Mouse (Mus musculus) liver, embryonic 15.5 days (tissue): ENCODE measurements around the gene Cit. TPM values are rescaled to one million over a fixed set of nuclear protein-coding genes. Genes with fewer than 3 reads are reported as not detected.

Experiments used
- ATAC-seq: fragments of 200-750 bp; cut with Nextera tagmentation; 2 replicates; pipeline ENCODE4 v1.8.0; 2017; ENCODE audit warnings: moderate number of reproducible peaks, mild to moderate bottlenecking, moderate library complexity; ENCODE audit not compliant: insufficient read depth
- H3K27ac ChIP-seq: fragments of 300-500 bp; sonication (generic); replicated peaks from 2 replicates; pipeline ENCODE4 v1.5.1; 2015; ENCODE audit warnings: mild to moderate bottlenecking, inconsistent platforms
- H3K27me3 ChIP-seq: fragments of 300-500 bp; sonication (generic); 2 replicates; pipeline ENCODE4 v1.6.1; 2015; ENCODE audit warnings: mild to moderate bottlenecking, inconsistent platforms
- H3K36me3 ChIP-seq: fragments of 300-500 bp; sonication (generic); replicated peaks from 2 replicates; pipeline ENCODE4 v1.6.1; 2015; ENCODE audit warnings: moderate library complexity, mild to moderate bottlenecking, inconsistent platforms
- H3K4me1 ChIP-seq: fragments of 300-500 bp; sonication (generic); replicated peaks from 2 replicates; pipeline ENCODE4 v1.6.1; 2015; ENCODE audit warnings: inconsistent platforms
- H3K4me2 ChIP-seq: fragments of 300-500 bp; sonication (generic); 2 replicates; pipeline ENCODE4 v1.6.1; 2015; ENCODE audit warnings: moderate library complexity, mild to moderate bottlenecking, inconsistent platforms
- H3K4me3 ChIP-seq: fragments of 300-500 bp; sonication (generic); replicated peaks from 2 replicates; pipeline ENCODE4 v1.5.1; 2015; ENCODE audit warnings: mild to moderate bottlenecking, inconsistent platforms
- H3K9ac ChIP-seq: fragments of 300-500 bp; sonication (generic); 2 replicates; pipeline ENCODE4 v1.6.1; 2015; ENCODE audit warnings: moderate library complexity, mild to moderate bottlenecking, inconsistent platforms
- H3K9me3 ChIP-seq: fragments of 300-500 bp; sonication (generic); replicated peaks from 2 replicates; pipeline ENCODE4 v1.6.1; 2016; ENCODE audit warnings: inconsistent platforms
- WGBS: fragments of 180-500 bp; shearing (Covaris S2); methylation state at CpG from one replicate; pipeline ENCODE4 v1.1.7; 2015; ENCODE audit warnings: mixed read lengths; ENCODE audit not compliant: insufficient replicate concordance; 5-methylcytosine and 5-hydroxymethylcytosine counted together
- polyA plus RNA-seq: library from polyadenylated mRNA; unstranded; fragments of >200 nt; fragmentation: Nextera tagmentation; extraction: Ambion mirVana; gene quantifications from 2 replicates; pipeline ENCODE4 v1.2.1, GENCODE M21; 2015

Gene Cit
- polyA plus RNA-seq, 1 experiment from 2014 or later = 36.4 TPM

DNA sequence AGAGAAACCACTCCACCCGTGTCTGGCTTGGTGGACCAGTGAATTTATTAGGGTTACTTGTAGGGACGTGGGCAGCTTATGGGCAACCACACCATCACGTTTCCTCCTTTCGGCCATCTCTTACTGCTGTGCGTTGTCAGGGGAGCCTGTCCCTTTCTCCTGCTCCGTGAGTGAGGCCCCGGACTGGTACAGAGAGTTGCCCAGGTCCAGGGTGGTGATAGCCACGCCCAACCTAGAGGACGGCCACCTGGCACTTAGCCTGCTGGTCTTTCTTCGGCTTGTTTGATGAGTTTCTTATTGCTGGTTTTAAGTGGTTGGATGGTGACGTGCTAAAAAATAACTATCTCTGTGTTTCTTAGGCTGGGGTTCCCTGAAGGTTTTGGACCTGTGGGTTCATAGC, 113.7 kb downstream of the Cit start:
- Histone ChIP-seq H3K4me1 (peaks cover 32% of the 10 kb centered on the region), H3K4me3 (peak overlapping the region; percentile 15; the same call in 1 of the 2 replicates), H3K36me3 (peaks cover 98% of the 10 kb centered on the region), H3K27ac (peak overlapping the region; percentile 79), H3K27me3 (no peaks in the 10 kb centered on the region), H3K9ac (0 out of 2 replicates have a peak overlapping the region, but pooled peaks have one; percentile 7), H3K4me2 (peak overlapping the region; percentile 48), H3K9me3 (peaks cover 21% of the 10 kb centered on the region)
- 75% methylated on average over 11 of the region's 11 CpGs for WGBS
- peak; percentile 74 for ATAC-seq

DNA sequence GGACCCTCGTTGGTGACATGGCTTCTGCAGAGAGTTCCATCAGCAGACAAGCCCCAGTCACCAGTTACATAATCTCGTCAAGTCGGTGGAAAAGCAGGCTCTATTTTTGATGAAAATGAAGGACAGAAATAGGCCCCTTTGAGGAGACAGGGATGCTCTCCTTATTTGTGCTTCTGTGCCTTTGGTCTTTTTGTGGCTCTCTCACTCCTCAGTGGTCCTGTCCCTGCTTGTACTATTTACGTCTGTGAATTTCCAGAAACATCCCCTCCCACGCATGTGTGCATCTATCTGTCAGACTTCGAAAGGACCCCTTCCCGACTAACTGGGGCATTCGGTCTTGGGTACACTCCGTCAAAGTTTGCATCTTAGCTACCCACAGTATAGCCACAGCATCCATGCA, 116.7 kb downstream of the Cit start:
- 87% methylated on average over 9 of the region's 9 CpGs for WGBS
- peaks cover 28% of the 10 kb centered on the region for H3K4me1 ChIP-seq
- H3K36me3 ChIP-seq = peaks cover 98% of the 10 kb centered on the region

DNA sequence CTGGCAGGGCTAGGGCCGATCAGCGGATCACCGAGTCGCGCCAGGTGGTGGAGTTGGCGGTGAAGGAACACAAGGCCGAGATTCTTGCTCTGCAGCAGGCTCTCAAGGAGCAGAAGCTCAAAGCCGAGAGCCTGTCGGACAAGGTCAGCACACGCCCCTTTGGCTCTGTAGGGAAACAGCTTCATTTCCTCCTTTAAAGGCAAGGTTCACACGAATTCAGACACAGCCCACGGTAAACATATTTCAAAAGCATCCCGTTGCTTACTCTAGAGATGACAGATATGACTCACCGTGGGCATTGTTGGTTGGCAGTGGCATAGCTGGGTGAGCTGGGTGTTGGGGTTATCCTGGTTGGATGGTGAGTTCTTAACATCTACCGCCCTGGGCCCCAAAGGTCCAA, 126.2 kb downstream of the Cit start:
- Histone ChIP-seq H3K36me3 (peaks cover 99% of the 10 kb centered on the region), H3K27me3 (no peaks in the 10 kb centered on the region), H3K9ac (no peak overlapping the region), H3K4me2 (no peak overlapping the region), H3K4me1 (no peaks in the 10 kb centered on the region), H3K9me3 (no peaks in the 10 kb centered on the region), H3K27ac (no peak overlapping the region), H3K4me3 (no peak overlapping the region)
- no peak for ATAC-seq
- 86% methylated on average over 15 of the region's 15 CpGs for WGBS

More for the DNA sequence above, 116.7 kb downstream of the Cit start:
- Histone ChIP-seq H3K9me3 (peaks cover 5% of the 10 kb centered on the region; the same call in 1 of the 2 replicates), H3K4me3 (no peak overlapping the region), H3K27me3 (no peaks in the 10 kb centered on the region), H3K4me2 (no peak overlapping the region), H3K9ac (no peak overlapping the region), H3K27ac (no peak overlapping the region)
- ATAC-seq = no peak

GRCm38 (mm10) chr5:115975672-115976071, 130.6 kb downstream of the Cit start:
- no peak overlapping the region for H3K4me2 ChIP-seq
- no peaks in the 10 kb centered on the region for H3K9me3 ChIP-seq
- H3K4me3 ChIP-seq = no peak overlapping the region
- peaks cover 99% of the 10 kb centered on the region for H3K36me3 ChIP-seq
- no peaks in the 10 kb centered on the region for H3K27me3 ChIP-seq
- ATAC-seq = no peak
- H3K9ac ChIP-seq = no peak overlapping the region
- H3K4me1 ChIP-seq = peaks cover 12% of the 10 kb centered on the region
- no peak overlapping the region for H3K27ac ChIP-seq
- 91% methylated on average over 10 of the region's 10 CpGs for WGBS

DNA sequence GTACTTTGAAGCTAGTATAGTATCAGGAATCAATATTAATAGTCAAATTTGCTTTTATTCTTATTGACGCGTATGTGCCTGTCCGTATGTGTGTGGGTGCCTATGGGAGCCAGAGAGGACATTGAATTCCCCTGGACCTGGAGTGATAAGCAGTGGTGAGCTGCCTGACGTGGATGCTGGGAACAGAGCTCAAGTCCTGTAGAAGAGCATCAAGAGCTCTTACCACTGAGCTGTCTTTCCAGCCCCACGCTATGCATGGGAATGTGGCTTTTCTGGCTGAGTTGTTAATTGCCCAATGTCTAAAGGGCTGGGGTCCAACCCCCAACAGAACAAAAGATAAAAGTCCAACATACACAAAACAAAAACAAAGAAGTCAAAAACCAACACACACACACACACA, 131.4 kb downstream of the Cit start:
- Histone ChIP-seq H3K9me3 (no peaks in the 10 kb centered on the region), H3K27ac (peak overlapping the region; percentile 66; the same call in 1 of the 2 replicates), H3K27me3 (no peaks in the 10 kb centered on the region), H3K36me3 (peaks cover 98% of the 10 kb centered on the region), H3K9ac (no peak overlapping the region), H3K4me1 (peaks cover 12% of the 10 kb centered on the region), H3K4me3 (no peak overlapping the region), H3K4me2 (no peak overlapping the region)
- ATAC-seq = no peak
- 89% methylated on average over 5 of the region's 5 CpGs for WGBS

- peaks cover 12% of the 10 kb centered on the region for H3K4me1 ChIP-seq
- WGBS = 56% methylated on average over 10 of the region's 10 CpGs
- peak; percentile 33; the same call in 1 of the 2 replicates for ATAC-seq
- no peaks in the 10 kb centered on the region for H3K27me3 ChIP-seq
- peaks cover 98% of the 10 kb centered on the region for H3K36me3 ChIP-seq
- H3K9ac ChIP-seq = no peak overlapping the region
- H3K4me2 ChIP-seq = peak overlapping the region; percentile 8; the same call in 1 of the 2 replicates
- H3K9me3 ChIP-seq = no peaks in the 10 kb centered on the region
- H3K4me3 ChIP-seq = no peak overlapping the region
- peak overlapping the region; percentile 66 for H3K27ac ChIP-seq
These were observed 132.2 kb downstream of the Cit start for GRCm38 (mm10) chr5:115977266-115977665.

DNA sequence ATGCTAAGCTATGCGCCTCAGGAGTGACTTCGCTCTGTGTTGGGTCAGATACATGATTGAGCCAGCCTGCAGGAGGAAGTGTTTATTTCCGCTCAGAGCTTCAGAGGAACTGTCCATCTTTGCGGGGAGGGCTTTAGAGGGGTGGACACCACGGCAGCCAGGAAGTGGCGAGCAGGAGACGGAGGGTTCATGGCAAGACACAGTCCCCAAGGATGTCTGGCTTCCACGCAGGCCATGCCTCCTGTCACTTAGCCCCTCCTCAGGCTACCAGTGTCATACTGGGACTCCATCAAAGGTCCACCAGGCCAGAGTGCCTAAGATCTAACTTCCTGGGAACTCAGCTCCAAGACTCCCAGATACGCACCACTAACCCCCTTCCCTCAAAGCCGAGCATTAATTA, 132.7 kb downstream of the Cit start:
- Histone ChIP-seq H3K27me3 (no peaks in the 10 kb centered on the region), H3K9ac (no peak overlapping the region), H3K4me2 (0 out of 2 replicates have a peak overlapping the region, but pooled peaks have one; percentile 8), H3K4me3 (no peak overlapping the region), H3K4me1 (peaks cover 12% of the 10 kb centered on the region), H3K36me3 (peaks cover 99% of the 10 kb centered on the region), H3K9me3 (no peaks in the 10 kb centered on the region), H3K27ac (peak overlapping the region; percentile 66)
- peak; percentile 53 for ATAC-seq
- 61% methylated on average over 10 of the region's 10 CpGs for WGBS

- no peak for ATAC-seq
- Histone ChIP-seq H3K4me3 (no peak overlapping the region), H3K27me3 (no peaks in the 10 kb centered on the region), H3K27ac (peak overlapping the region; percentile 66), H3K4me1 (peaks cover 12% of the 10 kb centered on the region), H3K9me3 (no peaks in the 10 kb centered on the region), H3K4me2 (no peak overlapping the region), H3K36me3 (peaks cover 99% of the 10 kb centered on the region), H3K9ac (no peak overlapping the region)
- 80% methylated on average over 5 of the region's 5 CpGs for WGBS
These were observed 133.2 kb downstream of the Cit start for GRCm38 (mm10) chr5:115978255-115978654.

GRCm38 (mm10) chr5:115979134-115979696, 134.1 kb downstream of the Cit start:
- no peak overlapping the region for H3K9ac ChIP-seq
- 82% methylated on average over 16 of the region's 16 CpGs for WGBS
- H3K36me3 ChIP-seq = peaks cover 99% of the 10 kb centered on the region
- no peaks in the 10 kb centered on the region for H3K27me3 ChIP-seq
- H3K9me3 ChIP-seq = no peaks in the 10 kb centered on the region
- ATAC-seq = no peak
- H3K27ac ChIP-seq = no peak overlapping the region
- H3K4me2 ChIP-seq = no peak overlapping the region
- H3K4me3 ChIP-seq = no peak overlapping the region
- H3K4me1 ChIP-seq = peaks cover 12% of the 10 kb centered on the region

DNA sequence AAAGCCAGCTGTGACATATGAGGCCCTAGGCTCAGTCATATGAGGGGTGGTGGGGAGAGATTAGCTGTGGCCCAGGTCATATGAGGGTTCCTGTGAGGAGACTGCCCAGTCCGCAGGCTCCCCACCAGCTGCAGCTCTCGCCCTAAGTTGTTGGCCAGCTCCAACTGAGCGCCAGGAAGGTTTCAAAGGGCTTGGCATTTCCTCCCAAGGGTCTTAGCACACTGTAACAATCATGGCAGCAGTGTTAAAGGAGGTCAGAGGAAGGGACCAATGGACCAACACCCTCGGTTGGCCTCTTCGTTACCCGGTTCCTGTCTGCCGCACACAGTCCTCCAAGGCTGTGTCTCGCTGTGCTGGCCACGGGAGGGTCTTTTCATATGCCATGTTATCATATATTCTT, 135.5 kb downstream of the Cit start:
- H3K4me2 ChIP-seq = no peak overlapping the region
- no peaks in the 10 kb centered on the region for H3K9me3 ChIP-seq
- peaks cover 12% of the 10 kb centered on the region for H3K4me1 ChIP-seq
- H3K4me3 ChIP-seq = no peak overlapping the region
- H3K36me3 ChIP-seq = peaks cover 99% of the 10 kb centered on the region
- WGBS = 89% methylated on average over 9 of the region's 9 CpGs
- H3K9ac ChIP-seq = no peak overlapping the region
- no peak for ATAC-seq
- no peak overlapping the region for H3K27ac ChIP-seq
- no peaks in the 10 kb centered on the region for H3K27me3 ChIP-seq

DNA sequence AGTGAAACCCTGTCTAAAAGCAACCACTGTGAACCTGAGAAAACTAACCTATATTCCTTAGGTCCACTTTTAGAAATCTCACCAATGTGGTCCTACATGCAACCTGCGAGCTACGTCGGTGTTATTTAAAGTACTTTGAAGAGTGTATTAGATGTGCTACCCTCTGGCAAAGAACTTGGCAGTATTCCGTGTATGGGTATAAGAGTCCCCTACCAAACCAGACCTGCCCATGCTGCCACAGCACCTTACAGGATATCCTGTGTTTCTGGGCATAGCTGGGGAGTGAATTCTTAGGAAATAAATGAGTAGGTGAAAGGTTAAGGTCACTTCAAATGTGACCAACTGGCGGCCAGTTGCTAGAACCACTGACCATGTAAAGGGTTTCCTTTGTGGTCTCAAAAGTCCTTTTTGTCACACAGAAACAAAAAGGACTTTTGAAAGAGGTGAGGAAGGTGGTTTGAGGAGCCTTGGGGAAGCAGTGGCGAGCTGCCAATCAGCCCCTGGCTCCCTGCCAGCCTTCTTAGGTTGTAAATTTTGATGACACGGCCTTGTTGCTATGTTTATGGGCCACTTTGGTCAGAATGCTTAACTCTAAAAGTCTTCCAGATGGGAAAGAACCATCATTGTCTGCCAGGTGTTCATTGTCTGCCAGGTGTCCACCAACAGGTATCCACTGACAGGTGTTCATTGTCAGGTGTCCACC, 137.7 kb downstream of the Cit start:
- Histone ChIP-seq H3K27me3 (no peaks in the 10 kb centered on the region), H3K27ac (no peak overlapping the region), H3K9me3 (no peaks in the 10 kb centered on the region), H3K9ac (no peak overlapping the region), H3K4me1 (peaks cover 7% of the 10 kb centered on the region; the same call in 1 of the 2 replicates), H3K36me3 (peaks cover 99% of the 10 kb centered on the region), H3K4me3 (no peak overlapping the region), H3K4me2 (no peak overlapping the region)
- ATAC-seq = no peak
- 84% methylated on average over 7 of the region's 7 CpGs for WGBS
